Mouse (Mus musculus) adrenal gland, postnatal 4 days (tissue): Measurements from ENCODE around the gene Polr3h. TPM values are rescaled to one million over a fixed set of nuclear protein-coding genes. Genes with fewer than 3 reads are reported as not detected.
"Not testable (repeated sequence)": the region's sequence is repeated elsewhere in the genome, so short reads cannot be mapped to it uniquely, and the experiment has no call there.

ENCODE experiments used
- DNase-seq, 2 experiments: peaks; one replicate each; pipeline ENCODE4 v3.0.0; 2021 to 2022; ENCODE audit warnings: low spot score in 2 of 2, mixed read lengths in 2 of 2
- total RNA-seq, 2 experiments: library from RNA; stranded (reverse); gene quantifications; 2 replicates each; pipeline ENCODE4 v1.2.3; 2021

Gene Polr3h
- total RNA-seq, 2 experiments from 2014 or later = 25.3 to 27.9 TPM

DNA sequence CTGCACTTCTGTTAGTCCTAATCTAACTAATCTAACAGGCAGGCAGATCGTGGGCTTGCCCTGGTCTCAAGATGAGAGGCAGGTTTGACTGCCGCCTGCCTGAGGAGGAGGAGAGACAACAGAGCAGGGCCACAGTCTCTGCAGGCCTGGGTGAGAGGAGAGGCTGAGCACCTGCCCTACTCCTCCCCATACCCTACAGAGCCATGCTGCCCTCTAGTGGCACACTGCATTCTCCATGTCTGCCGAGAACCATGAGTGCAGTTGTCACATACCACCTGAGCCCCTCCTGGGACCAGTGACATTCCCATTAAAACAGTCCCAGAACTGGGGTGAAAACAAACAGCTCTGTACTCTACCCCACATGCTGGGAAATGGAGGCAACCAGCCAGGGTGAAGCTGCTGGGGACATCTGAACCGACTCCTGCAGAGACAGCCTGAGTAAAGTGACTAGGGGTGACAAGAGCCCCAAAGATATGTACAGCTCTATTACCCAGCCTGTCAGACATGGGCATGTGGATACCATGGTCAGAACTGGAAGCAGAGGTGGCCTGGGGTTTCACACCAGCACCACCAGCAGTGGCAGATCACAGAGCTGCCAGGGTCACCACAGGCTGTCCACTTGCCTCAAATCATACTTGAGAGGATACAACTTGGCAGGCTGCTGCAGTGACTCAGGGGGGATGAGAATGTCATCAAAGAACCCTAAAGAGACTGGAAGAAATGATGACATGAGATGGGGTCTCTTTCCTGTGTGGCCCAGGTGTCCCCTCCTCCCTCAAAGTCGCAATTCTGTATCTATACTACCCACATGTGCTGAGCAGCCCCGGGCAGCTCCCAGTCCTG is 8.2 kb downstream of the Polr3h start:
- DNase-seq = peak in 1 of 2 experiments; percentile 56

DNA sequence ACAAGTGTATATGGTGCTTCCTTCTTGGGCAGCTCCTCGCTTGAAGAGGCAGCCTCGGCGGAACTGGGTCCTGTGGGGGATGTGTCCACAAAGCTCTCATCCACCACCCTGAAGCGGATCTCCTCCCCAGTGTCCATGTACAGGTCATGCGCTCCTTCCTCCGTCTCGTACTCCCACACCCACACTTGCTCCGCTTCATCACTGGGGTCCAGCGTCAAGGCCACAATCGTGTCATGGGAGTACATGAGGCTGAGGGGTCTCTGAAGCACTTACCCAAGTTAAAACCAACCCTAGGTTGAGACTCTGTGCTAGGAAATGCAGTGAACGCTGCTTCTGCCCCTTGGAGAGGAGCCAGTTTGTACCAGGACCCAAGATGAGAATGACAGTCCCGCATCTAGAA is 8.8 kb downstream of the Polr3h start:
- no peak for DNase-seq

DNA sequence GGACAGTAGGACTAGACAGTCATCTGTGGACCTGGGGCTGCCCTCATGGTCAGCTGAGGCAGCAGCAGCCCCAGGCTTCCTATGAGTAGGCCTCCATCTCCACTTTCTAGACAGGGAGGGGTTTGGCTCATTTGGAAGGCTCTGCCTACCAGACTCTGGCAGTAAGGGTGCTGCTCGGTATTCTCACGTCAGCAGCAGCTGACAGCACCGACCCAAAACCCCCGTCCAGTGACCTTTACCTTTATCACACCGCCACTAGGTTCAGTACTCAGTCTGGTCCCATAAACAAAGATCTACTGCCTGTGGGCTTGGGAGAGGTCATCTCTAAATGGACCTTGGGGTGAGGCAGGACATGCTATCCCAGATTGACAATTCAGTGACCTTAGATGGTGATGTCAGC is 10.4 kb downstream of the Polr3h start:
- no peak for DNase-seq

DNA sequence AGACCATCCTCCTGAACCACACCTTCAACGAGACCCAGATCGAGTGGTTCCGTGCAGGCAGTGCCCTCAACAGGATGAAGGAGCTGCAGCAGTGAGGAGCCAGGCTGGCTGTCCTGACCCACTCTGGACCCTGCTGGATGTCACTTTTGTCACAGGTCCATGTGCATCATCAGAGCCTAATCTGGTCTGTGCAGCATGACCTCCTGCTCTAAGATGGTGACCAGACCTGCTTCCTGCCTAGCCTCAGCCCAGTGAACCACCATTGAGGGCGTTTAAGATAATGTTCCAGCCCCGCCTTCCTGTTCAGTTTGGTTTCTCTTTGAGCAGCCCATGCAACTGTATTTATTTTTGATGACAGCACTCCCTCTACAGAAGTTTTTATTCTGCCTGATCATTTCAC is 11.4 kb downstream of the Polr3h start:
- DNase-seq = no peak

DNA sequence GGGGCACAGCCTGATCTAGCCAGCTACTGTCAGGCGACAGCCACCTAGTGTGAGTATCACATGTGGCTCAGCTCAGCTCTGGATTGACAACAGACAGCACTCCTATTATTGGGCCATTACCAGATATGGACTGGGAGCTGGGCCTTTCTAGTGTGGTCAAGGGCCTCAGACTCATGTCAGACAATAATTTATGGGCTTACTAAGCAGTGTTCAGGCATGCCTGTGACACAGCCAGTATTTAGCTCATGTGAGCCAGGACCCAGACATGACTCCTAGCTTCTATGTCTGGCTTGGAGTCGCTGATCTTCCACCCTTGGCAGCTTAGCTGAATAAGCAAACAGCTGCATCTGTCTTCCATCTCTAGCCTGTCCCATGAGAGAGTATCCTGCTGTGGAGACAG is 13.5 kb downstream of the Polr3h start:
- no peak for DNase-seq

DNA sequence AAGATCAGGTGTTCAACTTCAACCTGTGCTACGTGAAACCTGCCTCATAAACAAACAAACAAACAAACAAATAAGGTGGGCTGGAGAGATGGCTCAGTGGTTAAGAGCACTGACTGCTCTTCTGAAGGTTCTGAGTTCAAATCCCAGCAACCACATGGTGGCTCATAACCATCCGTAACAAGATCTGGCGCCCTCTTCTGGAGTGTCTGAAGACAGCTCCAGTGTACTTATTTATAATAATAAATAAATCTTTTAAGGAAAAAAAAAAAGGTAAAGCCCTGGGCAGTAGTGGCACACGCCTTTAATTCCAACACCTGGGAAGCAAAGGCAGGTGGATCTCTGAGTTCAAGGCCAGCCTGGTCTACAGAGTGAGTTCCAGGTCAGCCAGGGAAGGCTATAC is 17.3 kb downstream of the Polr3h start:
- DNase-seq = not testable (repeated sequence)

DNA sequence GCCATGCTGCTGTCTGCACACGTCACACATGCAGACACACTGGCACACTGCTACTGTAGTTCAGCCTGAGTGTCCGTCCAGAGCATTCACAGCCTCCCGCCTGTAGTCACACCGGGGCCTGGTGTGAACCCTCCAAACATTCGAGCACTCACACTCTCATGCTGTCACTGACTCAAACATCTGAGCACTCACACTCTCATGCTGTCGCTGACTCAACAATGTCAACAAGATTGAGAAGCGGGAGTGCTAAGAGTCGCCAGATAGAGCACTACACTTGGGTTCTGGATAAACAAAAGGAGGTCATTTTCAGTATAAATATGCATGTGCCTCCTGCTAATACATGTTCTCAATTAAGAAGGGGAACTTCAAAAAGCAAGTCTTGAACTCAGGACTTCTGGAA is 18.1 kb downstream of the Polr3h start:
- DNase-seq = no peak

DNA sequence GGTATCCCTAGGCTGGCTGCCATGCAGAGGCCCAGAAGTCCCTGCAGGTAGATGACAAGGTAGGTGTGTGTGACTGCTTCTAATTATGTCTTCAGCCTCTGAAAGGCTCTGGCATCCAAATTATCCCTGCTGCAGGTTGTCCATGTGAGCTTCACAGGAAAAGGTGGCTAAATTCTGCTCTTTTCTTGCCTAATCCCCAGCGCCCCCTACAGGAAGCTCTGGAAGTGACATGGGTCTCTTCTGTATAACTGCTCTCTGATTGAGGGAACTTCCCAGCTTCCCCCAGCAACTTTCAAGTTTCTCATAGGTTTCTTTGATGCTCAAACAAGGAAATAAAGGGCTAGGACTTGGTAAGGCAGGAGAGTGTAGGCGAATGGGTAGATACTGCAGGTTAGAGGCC is 21.1 kb downstream of the Polr3h start:
- DNase-seq = peak in 1 of 2 experiments; percentile 66

DNA sequence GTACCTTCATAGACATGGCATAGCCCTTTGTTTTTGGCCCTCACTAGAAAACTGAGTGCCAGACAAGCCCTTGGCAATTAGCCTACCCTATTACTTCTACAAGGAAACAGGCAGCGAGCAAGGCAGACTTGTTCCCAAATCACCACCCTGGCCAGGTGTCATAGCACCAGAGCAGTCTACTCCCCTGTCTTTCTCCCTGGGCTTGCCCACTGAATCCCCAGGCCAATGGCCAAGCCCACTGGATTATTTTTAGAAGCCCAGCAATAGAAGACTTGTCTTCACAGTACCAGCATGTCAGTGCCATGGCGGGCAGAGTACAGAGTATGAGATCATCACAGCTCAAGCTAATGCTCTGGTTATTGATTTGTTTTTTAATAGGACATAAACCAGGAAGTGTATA is 27.3 kb downstream of the Polr3h start:
- DNase-seq = no peak

DNA sequence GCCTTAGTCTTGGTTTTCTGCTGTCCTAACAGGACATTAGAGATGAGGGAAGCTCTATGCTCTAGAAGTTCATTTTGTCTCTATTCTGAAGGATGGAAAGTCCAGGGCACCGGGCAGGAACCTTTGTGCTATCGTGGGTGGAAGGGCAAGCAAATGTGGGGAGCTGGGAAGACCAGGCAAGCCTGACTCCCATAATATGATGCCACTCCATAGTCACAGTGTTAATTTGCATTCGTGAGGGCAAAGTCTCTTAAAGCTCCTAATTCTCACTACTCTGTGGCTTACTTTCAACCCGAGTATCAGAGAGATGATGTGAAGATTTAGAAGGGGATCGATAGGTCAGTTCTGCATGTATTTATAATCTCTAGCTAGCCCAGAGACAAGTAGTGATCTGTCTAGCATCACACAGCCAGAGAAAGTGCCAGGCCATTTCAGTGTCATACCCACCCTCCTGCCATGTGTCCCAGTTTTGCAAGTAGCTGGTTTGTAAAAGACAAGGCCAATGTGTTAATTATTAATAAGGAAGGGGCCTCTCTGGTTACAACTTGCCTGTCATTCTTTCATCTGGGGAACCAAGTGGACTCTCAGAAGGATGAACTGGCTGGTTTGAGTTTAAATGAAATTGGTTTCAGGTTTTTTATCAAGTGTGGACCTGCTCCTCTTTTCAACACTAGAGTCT is 28.3 kb downstream of the Polr3h start:
- no peak for DNase-seq

DNA sequence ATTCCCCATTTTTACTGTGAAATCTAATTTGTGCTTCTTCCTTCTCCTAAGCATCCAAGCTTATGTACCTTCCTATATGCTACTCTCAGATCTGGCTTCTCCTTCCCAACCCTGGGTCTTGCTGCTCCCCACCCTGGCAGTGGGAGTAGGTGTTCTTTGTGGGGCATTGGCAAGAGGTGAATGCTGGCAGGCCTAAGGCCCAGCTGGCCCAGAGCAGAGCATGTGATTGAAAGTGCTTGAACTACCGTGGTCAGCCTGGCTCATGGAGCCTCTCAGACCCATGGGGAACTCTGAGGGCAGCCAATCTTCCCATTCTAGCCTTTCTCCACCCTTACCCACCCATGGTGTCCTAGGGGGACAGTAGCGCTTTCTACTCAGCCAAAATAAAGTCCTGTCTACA is 29.6 kb downstream of the Polr3h start:
- DNase-seq = no peak

DNA sequence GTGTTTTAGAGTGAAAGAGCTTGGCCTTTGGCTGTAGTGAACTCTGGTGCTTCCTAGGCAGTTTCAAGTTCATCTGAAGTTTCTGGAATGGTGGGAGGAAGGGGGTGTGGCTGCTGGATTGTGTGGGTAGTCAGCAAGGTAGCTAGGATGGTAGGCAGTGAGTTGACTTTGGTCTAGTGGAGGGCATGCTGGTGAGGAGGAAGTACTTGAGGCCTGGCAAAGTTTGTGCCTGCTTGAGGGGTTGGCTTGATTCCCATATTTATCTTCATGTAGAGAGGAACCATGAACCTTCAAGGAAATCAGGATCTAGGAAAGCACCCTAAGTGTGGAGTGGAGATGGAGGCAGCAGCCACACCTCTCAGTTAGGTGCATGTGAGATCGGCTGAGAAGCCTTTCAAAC is 32.0 kb downstream of the Polr3h start:
- DNase-seq = no peak

DNA sequence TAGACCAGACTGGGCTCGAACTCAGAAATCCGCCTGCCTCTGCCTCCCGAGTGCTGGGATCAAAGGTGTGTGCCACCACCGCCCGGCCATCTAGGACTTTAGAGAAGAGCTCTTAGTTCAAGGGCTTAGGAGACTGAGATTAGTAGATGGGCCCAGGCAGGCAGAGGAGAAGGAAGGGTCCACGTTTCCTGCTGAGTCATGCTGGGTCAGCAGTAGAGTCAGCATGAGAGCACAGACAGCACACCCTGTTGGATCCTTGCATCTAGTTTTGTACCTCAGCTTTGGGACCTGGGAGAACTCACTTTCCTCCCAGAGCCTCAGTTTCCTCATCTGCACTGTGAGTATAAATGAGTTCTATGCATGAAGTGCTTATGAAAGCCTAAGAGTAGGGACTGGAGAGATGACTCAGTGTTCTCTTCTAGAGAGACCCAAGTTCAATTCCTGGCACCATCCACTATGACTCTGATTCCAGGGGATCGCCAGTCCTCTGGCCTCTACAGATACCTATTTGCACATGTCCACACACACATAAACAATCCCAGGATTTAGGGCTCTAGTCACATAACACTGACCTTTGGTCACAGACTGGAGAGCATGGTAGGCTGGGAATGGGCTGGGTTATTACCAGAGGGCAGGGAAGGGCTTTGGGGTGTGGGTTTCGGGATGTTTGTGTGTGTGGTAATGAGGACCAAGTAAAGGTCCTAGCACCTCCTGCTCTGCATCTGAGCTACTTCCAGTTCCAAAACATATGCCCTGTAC is 34.0 kb downstream of the Polr3h start:
- no peak for DNase-seq

DNA sequence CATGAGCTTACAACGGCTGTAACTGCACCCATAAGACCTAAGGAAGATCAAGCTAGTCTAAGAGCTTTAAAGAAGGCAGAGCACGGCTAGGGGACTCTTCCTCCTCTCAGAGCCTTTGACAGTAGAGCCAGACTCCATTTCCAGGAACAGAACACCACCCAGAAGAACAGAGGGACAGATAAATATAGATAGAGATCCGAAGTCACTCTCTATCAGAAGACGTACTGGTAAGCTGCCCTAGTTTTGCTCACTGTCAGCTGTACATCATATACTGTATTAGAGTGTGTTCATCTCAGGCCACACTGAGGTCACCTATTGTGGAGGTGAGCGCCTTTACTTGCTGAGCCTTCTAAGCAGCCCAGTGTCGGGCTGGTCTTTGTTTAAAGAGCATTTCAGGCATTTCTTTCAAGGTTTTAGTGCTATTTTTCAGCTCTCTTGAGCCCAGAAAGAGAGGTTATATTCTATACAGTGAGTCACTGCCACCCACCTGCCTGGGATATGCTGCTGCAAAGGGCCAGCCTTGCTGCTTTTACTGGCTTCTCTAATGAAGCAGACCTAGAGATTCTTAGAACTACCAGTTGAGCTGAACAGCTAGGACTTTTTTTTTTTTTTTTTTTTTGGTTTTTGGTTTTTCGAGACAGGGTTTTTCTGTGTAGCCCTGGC is 34.8 kb downstream of the Polr3h start:
- no peak for DNase-seq

DNA sequence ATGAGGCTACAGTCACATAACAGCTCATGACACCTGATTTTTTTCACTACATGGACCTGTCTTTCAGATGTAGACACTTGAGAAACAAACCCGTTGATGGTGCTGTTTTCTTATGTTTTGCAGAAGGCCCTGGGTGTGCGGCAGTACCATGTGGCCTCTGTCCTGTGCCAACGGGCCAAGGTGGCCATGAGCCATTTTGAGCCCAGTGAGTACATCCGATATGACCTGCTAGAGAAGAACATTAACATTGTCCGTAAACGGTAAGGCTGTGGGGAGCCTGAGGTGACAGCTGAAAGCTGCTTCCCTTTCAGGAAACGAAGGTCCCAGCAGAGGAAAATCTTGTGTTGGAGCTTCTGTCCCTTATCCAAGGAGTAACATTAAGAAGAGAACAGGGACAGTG is 36.9 kb downstream of the Polr3h start:
- no peak for DNase-seq

DNA sequence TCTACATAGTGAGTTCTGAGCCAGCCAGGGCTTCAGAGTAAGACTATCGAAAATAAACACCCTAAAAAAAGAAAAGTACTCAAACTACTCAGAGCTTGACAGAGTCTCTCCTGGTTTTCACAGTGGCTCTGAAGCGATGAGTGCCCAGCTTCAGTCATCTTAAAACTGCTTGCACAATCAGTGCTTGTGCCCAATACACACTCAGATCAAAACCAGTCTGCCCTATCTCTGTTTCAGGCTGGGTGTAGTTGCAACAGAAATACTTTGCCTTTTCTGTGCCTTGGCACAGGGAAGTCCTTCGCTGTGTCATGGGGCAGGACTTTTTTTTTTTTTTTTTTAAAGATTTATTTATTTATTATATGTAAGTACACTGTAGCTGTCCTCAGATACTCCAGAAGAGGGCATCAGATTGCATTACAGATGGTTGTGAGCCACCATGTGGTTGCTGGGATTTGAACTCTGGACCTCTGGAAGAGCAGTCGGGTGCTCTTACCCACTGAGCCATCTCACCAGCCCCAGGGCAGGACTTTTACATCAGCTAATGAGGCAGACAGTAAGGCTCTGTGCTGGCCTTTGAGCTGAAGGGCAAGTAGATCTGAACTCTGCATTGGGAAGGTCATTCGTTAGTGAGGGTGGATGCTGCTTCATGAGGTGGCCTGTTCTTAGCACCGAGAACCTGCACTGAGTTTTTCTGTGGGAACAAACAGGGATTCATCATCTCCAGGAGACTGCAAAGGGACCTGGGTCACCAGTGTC is 39.1 kb downstream of the Polr3h start:
- no peak for DNase-seq

DNA sequence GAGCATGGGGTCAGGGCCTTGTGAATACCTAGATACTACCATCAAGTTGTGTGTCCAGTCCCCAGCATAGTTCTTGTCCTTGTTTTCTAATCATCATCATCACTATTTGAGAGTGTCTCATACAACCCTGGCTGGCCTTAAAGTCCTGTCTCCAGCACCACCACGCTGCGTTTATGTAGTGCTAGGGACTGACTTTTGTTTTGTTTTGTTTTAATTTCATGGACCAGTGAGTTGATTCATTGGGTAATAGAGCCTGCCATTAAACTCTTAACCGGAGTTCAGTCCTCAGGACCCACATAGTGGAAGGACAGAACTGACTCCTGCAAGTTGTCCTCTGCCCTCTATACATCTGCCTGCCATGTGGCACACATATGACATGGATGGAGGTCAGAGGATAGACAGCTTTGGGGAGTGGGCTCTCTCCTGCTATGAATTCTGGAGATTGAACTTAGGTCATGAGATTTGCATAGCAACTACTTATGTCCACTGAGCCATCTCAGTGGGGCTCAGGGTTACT is 40.6 kb downstream of the Polr3h start:
- no peak for DNase-seq

DNA sequence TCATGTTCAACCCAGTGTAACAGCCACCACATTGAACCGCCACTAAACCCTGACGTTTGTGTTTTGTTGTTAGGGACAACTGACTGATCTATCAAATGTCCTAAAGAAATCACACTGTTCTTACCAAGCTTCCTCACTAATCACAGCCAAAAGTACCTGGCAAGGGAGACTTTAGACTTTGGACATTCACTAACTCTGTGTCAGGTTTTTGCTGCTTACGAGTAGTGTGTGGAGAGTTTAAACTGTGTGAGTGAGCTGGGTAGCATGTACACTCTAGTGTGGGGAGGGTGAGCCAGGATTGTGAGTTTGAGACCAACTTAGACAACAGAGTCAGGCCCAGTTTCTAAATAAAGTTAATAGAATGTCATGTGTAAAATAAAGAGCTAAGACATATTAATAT is 43.7 kb downstream of the Polr3h start:
- no peak for DNase-seq

DNA sequence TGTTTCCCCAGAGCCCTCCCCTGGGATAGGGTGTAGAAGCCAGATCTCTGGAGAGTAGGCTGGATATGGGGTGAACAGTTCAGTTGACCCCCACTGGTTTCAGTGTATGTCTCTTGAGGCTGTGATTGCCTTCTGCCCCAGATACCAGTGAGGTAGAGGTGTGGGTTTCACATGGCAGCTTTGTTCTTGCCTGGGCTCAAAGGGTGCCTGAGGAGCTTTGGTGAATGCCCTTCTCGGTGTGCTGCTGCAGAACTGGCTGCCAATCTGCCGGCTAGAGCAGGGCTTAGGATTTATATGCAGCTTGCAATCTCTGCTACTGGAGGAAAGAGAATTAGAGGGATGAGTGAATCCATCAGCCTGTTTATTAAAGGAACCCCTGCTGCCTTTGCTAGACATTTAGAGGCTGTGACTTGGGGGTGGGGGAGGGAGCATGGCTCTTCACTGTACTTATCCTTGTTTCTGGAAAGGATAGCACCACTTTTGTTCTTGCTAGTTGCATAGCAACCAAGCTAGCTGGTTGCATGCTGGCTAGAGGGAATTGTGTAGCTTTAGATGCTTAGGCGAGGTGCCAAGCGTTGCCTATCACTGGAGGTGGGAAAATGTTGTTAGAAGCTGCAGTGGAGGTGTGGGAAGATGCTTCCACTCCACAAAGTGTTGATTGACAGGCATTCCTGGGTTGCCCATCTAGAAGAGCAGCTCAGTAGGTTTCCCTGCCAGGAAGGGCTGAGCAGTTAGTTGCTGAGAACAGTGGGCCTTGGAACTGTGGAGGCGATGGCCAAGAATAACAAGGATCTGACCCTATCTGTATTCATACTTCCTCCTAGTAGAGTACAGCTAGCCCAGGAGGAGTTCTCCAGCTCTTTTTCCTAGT is 46.3 kb downstream of the Polr3h start:
- no peak for DNase-seq
